Mouse (Mus musculus) mammary gland, adult 2 months (tissue): ENCODE measurements around the gene Myl9. TPM values are rescaled to one million over a fixed set of nuclear protein-coding genes. Genes with fewer than 3 reads are reported as not detected.

ENCODE experiments used
- polyA plus RNA-seq: library from polyadenylated mRNA; depleted of rRNA; stranded (reverse); fragments of >200 nt; gene quantifications from 2 replicates; pipeline ENCODE4 v1.2.3, GENCODE M21; 2012; ENCODE audit warnings: low replicate concordance; rRNA removed

Myl9 gene
- 116 and 133 TPM in 2 replicates for polyA plus RNA-seq

DNA sequence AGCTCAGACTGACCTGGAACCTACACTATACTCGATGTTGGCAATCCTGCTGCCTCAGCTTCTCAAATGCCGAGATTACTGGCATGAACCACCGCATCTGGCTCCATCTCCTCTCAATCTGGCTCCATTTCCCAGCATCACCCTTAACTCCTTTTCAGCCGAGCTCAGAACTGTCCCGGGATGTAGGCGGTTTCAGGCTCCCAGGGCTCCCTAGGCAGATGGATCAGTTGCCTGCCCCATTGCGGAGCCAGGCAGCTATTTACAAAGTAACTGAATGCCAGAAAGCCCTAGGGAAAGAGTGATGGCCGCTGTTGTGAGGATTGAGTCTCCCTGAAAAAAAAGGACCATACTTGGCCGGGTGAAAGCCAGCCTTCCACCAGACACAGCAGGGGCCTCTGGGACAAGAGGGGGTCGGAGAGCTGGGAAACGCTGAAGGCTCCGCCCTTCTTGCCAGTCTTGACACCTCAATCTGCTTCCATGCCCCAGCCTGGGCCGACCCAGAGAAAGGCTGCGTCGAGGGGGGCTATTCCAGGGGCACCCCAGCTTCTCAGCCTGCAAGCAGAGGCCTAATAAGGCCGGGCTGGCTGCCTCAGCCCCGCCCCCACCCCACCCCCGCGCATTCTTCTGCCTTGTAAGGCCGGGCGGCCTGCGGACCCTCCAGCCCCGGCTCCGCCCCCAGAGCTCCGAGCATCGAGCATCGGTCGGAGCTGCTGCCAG lies at the start of gene Myl9:
Gene Myl9, plus strand, starts transcription at position 683 of the 717 bp plus-strand sequence.

Other genes with a start within 250 kb of the Myl9 start
- gene Aar2, start 227.8 kb upstream of the Myl9 start, polyA plus RNA-seq: 28.5 and 31.4 TPM in 2 replicates
- 87.0 and 127 TPM in 2 replicates for gene Dlgap4, start 161.7 kb upstream of the Myl9 start, polyA plus RNA-seq
- 8.1 and 12.0 TPM in 2 replicates for gene Tgif2, start 64.6 kb downstream of the Myl9 start, polyA plus RNA-seq
- gene 4930518I15Rik, start 82.5 kb downstream of the Myl9 start, polyA plus RNA-seq: 0.98 and 2.4 TPM in 2 replicates
- 123 and 166 TPM in 2 replicates for gene Rab5if, start 87.7 kb downstream of the Myl9 start, polyA plus RNA-seq
- gene Sla2, start 111.8 kb downstream of the Myl9 start, polyA plus RNA-seq: 5.1 and 7.0 TPM in 2 replicates
- 49.4 and 109 TPM in 2 replicates for gene Ndrg3, start 216.6 kb downstream of the Myl9 start, polyA plus RNA-seq
- 1.0 and 3.1 TPM in 2 replicates for gene Dsn1, start 231.7 kb downstream of the Myl9 start, polyA plus RNA-seq